Mouse (Mus musculus) yolk sac, embryonic 10.5 days (tissue): ENCODE measurements around the gene Washc4.

Source experiments
- DNase-seq: peaks from one replicate; pipeline ENCODE4 v3.0.0-alpha.2; 2017; ENCODE audit warnings: low spot score

Washc4 gene

DNA sequence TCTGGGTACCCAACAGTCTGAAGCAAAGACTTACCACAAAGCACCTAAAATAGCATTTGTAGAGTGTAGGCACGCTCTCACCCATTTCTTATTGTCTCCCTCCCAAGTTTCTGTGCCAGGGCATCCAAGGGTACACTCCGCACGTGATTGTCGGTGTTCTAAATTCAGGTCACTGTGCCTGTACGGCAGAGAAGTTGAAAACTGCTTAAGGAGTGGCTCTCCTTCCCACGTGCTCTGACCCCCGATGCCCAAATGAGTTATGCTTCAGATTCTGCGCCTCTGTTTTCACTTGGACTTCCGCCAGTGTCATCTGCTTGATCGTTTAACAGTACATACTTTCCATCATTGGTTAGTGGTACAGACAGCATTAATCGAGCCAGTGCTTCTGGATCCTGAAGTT is 57.1 kb downstream of the Washc4 start:
- DNase-seq = no peak

DNA sequence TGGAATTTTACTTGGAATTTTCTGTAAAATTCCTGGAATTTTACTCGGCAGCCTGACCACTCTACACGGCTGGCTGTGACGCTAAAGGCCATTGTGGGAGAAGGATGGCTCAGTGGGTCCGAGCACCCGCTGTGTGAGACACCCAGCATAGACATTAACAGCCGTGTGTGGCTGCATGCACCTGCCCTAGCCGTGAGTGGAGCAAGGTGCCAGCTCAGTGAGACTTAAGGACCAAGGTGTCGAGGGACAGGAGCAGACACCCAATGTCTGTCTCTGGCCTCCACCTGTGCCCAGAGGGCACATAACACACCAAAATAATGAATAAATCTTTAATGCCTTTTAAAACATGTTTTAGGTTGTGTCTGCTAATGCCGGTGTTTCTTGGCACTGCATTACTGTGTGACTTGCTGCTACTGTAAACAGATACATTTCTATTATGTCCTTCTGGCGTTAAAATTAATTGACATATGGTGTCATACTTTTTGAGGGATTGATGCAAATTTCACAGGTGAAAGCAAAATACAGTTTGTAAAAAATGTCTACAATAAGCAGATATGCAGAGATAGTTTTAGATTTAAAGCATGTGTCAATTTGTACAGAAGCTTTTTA is 60.5 kb downstream of the Washc4 start:
- DNase-seq = no peak

DNA sequence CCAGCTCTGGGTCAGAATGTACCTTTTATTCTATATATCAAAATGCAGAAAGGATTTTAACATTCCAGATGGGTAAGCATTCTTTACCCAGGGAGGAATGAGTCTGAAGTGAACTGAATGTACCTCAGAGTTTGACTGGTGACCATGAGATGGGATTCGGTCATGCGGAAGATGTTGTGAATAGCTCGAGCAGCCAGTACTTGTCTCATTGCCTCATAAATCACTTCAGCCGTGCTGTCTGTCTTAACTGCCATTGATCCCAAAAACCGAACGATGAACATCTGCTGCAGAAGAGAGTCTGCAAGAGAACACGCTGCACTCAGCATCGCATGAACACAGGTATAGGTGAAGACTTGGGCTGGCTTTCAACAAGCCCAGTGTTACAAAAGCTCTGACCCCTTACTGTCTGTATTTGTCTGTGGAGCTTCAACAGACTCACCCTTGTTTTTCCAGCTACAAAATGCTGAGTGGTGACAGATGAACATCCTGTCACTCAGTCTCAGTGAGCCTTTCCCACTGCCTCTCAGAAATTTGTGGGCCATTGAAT is 62.2 kb downstream of the Washc4 start:
- DNase-seq = no peak

DNA sequence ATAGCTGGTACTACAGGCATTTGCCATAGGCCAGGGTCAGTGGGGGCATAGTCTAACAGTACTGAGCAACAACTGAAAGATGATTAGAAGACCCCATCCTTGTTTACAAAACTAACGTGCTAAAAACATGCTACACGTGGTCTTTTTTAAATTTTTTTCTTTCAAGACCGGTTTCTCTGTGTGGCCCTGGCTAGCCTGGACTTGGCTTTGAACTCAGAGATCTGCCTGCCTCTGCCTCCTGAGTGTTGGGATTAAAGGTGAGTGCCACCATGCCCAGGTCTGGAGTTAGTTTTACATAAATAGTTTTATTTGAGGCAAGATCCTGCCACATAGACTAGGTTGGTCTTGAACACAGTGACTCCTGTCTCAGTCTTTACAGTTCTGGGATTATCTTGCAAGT is 63.6 kb downstream of the Washc4 start:
- DNase-seq = no peak

DNA sequence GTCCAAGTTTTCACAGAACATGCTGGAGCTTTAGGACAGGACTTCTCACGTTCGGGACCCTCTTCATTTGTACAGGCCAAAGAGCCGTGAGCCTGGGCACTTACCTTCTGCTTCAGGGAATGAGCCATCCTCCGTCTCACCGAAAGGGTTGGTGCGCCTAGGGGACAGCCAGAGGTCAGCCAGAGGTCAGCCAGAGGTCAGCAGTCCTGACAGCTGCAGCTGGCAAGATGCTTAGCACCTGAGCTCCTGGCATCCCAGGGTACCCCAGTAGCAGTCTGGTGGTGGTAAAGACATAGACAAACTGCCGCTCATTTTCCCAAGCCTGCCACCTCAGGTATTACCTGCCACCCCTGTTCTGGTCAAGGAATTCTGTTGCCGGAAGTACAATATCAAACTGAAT is 65.0 kb downstream of the Washc4 start:
- no peak for DNase-seq

DNA sequence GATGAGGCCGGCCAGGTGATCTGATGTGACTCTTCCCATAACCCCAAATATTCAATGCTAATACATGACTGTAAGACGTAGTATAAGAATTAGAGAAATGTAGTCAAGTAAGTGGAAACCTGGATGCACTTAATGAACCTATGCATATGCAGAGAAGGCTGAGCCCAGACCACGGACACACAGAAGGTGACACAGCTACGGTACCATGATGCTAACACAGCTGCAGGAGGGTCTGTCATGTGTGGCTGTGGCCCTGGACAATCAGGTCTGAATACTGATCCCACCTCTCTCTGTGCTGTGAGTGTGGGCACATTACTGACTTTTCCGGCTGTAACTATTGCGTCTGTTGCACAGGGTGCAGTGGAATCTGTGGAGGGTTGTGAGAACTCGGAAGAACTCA is 67.0 kb downstream of the Washc4 start:
- no peak for DNase-seq

DNA sequence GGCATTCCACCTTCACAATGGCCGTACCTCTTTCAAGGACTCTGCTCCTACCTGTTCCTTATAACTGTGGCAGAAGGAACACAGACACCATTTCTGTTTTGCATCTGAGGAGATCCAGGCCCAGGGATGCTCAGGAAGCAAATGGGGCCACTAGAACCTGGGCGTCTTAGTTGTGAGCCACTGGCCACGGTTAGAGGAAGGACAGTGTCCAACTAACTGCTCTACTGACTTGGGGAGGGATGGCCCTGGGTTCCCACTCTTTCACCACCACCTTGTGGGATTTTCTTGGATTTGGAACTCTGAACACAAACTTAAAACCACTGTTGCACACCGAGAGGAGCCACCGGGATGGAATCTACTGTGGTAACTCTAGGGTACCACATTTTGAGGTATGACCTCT is 68.3 kb downstream of the Washc4 start:
- DNase-seq = no peak

DNA sequence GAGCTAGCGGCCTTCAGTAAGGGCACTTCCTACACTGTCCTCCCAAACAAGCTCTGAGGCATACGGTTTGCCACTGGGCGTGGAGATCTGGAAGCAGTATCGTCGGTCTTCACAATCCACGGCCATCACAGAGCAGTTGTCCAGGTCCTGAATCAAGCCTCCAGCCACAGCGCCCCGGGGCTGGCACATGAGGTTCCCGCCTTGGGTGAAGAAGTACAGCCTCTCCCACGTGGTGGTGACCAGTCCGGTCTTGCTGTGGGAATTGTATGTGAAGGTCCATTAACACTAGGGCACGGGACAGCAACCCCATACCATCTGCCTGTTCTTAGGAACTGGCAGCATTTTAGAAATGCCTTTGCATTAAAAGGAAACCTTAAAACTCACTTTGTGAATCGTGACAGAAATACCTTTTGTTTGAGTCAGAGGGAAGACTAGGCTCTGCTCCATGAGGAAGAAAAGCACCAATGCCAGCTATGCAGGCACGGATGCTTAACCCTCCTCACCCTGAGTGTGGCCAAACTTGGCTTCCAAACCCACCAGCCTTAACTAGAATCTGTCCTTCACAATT is 69.2 kb downstream of the Washc4 start:
- no peak for DNase-seq

DNA sequence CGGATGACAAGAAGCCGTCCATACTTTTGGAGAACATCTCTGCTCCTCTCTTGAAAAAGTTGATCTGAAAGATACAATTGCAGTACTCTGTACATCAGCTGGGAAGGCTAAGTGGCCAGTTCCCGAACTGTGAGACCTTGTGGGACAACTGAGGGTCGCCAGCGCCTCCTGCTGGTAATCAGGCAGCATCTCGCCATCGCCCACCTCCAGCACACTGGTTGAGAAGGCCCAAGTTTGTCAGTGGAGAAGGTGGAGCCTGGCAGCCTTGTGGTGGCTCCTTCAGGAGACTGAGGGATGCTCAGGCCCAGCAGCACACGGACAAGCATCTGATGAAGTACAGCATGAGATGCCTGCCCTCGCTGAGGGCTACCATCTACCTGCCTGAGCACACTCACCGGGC is 73.8 kb downstream of the Washc4 start:
- DNase-seq = no peak

DNA sequence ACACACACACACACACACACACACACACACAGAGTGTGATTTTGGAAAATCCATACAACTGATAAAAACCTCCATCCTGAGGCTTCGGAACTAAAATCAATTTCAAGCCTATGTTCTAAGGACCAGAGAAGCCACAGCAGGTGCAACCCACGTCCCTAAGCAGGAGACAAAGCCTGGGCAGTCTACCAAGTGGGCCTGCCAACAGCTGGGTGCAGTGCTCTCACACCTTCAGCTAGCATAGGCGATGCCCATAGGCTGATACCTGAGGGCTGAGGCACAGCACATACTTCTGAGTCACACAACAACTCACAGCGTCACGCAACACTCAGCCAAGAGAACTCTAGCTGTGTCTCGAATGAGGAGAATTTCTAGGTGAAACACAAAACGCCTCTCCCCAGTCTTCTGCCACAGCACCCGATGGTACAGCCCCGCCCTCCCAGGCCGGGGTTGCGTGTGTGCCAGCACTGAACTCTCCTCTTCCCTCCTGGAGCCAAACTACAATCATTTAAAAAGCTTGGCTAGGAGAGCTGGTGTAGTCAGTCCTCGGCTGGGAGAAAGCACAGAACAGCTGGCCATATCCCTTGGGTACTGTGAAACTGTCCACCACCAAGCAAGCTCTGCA is 75.4 kb downstream of the Washc4 start:
- no peak for DNase-seq

DNA sequence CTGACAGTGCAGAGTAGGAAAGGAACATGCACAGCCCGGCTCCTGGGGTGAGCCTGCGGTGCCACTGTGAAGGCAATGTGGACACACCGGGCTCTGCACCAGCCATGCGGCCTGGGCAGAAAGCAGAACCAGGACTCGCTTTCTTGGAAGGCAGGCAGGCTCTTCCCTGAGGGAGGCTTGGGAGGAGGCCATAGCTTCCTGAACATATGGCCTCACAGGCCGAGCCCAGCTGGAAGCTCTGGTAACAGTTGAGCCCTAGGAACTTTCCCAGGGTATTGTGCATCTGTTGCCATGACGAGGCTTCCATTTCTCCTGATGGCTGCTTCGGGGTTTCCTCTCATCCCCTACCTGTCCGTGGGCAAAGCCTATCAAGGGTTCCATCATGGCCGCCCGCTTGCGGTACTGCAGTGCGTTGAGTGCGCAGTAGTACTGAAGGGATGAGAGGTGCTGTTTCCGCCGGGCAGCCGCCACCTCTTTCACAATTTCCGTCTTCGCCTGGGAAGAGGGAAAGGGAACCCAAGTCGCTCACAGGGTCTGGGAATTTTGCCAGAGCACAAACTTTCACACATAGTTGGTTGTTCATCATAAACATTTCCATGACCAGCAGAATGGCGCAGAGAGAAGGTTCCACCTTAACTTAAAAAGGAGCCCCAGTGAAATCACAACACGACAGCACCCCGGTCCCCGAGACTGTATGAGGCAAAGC is 77.0 kb downstream of the Washc4 start:
- DNase-seq = no peak

DNA sequence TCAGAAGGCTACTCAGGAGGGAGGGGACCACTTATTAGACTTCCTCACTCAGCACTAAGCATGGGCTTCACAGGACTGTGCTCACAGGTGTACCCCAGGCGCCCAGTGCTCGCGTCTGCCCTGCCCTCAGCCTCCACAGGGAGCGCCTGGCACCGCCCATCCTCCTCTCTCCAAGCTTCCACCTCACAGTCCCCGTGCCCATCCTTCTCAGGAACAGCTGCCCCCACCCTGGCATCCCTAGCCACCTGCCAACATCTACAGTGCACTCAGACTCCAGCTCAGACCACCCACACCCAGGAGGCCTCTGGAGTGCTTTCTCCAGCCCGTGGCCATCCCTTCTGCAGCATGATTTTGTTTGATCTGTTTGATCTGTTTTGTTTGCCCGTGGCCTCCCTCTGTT is 80.5 kb downstream of the Washc4 start:
- no peak for DNase-seq

DNA sequence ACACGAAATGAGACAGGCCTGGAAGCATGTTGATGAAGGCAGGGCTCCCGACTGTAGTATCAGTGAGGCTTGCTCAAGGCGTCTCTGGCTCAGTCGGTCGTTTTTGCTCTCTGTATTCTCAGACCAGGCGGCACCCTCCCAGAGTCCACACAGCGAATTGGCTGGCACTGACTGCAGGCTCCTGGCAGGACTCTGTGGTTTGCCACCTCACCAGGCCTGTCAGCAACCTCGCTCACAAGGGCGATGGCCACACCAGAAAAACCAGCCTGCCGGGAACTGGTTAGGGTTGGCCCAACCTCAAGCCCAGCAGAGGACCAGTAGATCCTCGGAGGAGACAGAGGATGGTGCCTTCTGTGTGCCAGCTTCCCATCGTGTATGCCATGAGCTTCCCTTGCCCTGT is 81.3 kb downstream of the Washc4 start:
- no peak for DNase-seq

DNA sequence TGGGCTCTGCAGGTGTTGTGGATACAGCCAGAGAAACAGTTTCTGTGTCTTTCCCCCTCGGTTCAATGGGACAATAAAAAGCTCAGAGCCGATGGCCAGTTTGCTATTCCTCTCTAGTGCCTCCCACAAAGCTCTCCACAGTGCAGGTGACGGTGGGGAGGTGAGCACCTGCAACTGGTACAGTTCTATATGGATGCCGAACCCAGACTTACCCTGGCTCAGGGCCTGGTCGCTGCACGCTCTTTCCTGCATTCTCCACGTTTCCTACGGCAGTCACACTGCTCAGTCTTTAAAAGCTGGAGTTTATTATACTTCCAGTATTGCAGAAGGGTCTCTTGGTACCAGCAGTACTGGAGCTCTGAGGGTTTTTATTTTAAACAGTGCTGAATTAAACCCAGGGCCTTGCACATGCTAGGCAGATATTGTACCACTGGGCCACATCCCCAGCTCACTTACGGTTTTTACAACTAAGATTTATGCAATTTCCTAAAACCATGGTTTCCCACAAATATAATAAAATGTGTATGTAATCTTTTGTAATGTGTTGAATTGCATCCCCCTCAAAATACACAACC is 83.6 kb downstream of the Washc4 start:
- no peak for DNase-seq

DNA sequence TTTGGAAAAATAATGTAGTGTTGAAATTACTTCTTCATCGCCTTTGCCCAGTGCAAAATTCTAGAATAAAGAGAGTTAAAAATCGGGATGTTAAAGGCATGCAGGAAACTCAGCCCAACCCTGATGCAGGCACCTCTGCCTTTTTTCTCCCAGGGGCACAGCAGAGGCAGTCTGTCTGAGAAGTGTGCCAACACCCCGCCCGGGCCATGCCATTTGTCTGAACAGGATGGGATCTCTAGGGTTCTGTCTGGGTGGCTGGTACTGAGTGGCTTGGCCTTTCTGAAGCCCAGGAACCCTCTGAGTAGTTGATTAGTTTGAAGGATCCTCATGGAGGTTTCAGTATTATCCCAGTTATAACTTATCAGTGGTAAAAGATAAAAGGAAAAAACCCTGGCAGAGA is 84.7 kb downstream of the Washc4 start:
- no peak for DNase-seq

DNA sequence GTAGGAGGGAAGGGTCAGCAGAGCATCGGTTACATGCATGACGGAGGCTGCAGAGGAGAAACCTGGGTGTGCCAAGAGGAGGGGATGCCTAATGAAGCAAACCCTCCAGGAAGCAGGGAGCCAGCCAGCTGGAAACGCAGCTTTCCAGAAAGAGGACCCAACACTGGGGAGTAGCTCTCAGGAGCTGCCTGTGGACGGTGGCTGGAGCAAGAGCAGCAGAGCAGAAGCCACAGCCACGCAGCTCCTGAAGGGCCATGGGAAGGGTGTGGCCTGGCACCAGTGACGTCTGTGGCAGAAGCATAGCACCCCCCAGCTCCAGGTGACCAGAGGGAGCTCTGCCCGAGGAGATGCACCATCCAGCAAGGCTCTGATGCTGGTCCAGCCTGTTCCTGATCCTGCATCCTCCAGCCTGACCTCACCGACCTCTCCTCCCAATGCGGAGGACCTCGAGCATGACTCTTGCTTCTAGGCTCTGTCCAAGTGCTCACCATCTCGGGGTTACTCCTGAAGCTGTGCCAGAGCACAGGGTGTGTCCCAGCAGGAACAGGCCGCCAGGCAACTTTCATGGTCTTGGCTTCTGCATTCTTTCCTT is 85.7 kb downstream of the Washc4 start:
- DNase-seq = no peak

DNA sequence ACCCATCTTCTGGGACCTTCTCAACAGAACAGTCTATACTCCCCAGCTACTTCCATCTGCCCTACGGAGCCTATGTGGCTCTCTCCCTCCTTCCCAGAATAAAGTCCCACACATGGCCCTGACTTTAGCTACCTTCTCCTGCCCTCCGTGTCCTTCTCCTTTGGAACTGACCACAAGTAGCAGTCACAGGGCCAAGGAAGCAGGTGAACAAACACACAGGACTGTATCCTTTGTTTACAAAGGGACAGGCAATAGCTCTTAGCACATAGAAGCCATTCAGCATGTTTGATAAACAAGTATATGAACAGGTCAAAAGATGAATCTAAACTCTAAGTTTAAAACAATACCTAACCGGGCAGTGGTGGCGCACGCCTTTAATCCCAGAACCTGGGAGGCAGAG is 86.3 kb downstream of the Washc4 start:
- no peak for DNase-seq

DNA sequence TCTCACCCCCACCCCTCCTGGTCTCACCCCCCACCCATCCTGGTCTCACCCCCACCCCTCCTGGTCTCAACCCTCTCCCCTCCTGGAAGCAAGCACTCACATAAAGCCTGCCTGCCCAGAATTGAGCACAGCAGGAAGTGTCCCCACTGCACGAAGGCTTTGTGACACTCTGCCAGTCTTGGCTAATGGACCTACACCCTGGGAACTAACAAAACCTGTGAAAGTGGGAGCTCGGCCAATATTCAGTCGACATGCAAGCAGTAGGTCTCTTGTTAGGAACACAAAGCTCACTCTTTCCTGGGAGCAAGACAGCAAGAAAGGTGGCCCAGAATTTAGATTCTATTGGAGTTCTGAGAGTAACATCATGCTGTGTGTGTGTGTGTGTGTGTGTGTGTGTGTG is 87.3 kb downstream of the Washc4 start:
- no peak for DNase-seq

DNA sequence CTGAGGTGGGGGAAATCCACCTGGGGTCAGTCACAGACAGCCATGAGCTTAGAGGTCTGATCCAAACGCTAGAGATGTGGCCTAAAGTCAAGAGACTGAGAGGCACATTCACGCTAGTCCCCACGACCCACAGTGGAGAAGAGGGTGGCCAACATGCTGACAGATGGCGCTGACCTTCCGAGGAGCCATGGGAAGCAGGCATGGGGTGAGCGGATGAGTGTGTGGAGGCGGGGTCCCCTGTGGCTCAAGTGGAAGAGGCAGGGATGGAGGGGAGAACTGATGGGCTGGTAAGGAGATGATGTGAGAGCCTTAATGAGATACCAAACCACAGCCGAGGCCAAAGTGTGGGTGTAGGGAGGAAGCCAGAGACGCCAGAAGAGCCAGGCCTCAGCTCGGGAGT is 88.2 kb downstream of the Washc4 start:
- no peak for DNase-seq

DNA sequence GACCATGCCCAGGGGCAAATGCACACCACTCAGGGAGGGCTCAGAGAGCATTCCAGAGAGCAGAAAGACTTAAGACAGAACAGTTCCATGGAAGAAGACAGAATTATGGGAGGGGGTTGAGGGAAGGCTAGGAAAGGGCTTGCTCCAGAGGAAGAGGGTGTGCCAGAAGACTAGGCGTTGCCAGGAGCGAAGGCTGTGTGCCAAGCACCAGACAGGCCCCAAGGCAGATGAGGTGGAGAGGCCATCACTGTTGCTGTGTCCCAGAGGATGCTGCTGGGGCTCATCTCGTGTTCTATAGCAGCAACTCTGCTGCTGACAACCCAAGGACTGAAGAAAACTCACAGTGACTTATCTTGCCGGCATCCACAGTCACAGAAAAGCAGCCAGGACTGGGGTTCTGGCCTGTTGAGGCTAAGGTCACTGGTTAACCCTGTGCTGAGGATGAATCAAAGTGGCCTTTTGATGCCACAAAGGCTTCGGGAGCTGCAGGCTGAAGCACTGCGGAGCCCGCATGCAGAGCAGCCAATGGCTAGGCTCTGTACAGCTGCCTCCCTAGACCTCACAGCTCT is 89.3 kb downstream of the Washc4 start:
- no peak for DNase-seq

DNA sequence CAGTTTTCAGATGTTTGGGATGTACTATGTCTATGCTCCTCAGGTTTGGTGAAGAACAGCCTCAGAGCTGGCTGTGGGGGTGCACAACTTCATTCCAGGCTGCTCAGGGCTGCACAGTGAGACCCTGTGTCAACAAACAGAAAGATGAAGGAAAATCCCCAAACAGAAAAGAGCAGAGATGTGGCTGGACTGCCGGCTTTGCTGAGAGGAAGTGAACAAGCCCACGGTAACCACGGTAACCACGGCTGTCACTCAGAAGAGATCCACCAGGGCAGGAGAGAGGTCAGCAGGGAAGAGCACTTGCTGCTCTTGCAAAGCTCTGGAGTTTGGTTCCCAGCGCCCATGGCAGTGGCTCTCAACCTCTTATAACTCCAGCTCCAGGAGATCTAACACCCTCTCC is 90.9 kb downstream of the Washc4 start:
- peak; percentile 62 for DNase-seq

DNA sequence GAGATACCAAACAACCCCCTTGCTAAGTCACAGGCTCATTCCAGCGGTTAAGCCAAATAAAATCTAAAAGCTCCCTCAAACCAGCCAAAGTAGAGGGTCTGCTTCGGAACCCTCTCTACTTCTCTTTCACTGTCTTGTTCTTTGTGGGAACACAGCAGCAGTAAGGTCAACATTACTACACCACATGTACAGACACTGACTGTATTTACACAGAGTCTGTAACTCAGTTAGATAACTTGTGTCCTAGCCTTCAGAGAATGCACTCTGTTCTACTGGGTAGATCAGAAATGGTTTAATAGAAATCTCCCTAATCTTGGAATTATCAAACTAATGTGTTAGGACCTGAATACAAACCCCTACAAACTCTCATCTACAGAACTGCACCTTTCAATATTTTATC is 92.6 kb downstream of the Washc4 start:
- no peak for DNase-seq
